Comparison of ENCODE assay signal across 14 mouse cellular contexts in the genomic region with DNA sequence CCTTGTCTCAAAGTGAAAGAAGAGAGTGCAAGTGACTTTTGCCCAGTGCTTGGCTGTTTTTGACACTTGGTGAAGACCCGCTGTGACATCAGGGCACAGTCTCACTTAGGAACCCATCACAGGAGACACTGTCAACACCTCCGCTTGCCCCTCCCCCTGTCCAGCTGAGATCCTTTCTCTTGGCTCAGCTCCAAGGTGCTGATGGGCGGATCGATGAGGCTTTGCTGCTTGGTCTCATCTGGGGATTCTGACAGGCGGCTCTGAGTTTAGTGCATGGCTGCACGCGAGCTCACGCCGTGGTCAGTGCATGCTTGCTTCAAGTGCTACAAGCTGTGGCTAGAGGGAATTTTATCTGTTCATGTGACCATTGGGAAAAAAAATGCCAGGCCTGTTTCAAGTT.
DNase-seq lines count a peak whose midpoint lies in the region; ATAC-seq and TF ChIP-seq lines count a peak whose summit lies in the region.
"Had no signal": no experiment of that assay in that cellular context is flagged by ENCODE, and none has a peak within 500 bp of the region (broad histone marks: within the 10 kb centered on the region; RNA-seq: fewer than 3 reads in every experiment).

No protein-coding gene starts in this region.

- ATAC-seq in limb, embryonic 12.5 days (ENCODE audit: insufficient number of reproducible peaks, insufficient read depth, low FRiP score, low TSS enrichment, low read depth) = no peak
- 0 out of 2 replicates have a peak, but pooled peaks have one; percentile 49 for ATAC-seq in hindbrain, embryonic 13.5 days (ENCODE audit: low FRiP score)
- no peak for ATAC-seq in midbrain, embryonic 14.5 days (ENCODE audit: low FRiP score, low TSS enrichment)
- ATAC-seq: forebrain, embryonic 16.5 days had no signal

- no peak overlapping the region for H3K9ac ChIP-seq in heart, adult 2 months (ENCODE audit: low read depth, low read length)
- no peak overlapping the region for H3K9ac ChIP-seq in limb, embryonic 12.5 days (replicated peaks)
- H3K9ac ChIP-seq in hindbrain, embryonic 13.5 days = no peak overlapping the region
- H3K9ac ChIP-seq in midbrain, embryonic 14.5 days (replicated peaks; ENCODE audit: low read length) = no peak overlapping the region
- H3K9ac ChIP-seq: liver, embryonic 15.5 days had no signal

- no peak overlapping the region for H3K4me3 ChIP-seq in heart, embryonic 10.5 days
- no peak overlapping the region for H3K4me3 ChIP-seq in heart, adult 2 months
- no peak overlapping the region for H3K4me3 ChIP-seq in limb, embryonic 12.5 days (replicated peaks)
- no peak overlapping the region for H3K4me3 ChIP-seq in limb, embryonic 10.5 days
- H3K4me3 ChIP-seq in hindbrain, embryonic 13.5 days = no peak overlapping the region
- H3K4me3 ChIP-seq in midbrain, embryonic 14.5 days (replicated peaks; ENCODE audit: low read depth, low read length) = no peak overlapping the region
- no peak overlapping the region for H3K4me3 ChIP-seq in gastrocnemius, adult 2 months
- H3K4me3 ChIP-seq: left cerebral cortex, adult 2 months; liver, embryonic 15.5 days had no signal

- peaks cover 18% of the 10 kb centered on the region for H3K27me3 ChIP-seq in heart, embryonic 10.5 days (ENCODE audit: insufficient read depth, poor library complexity, severe bottlenecking)
- H3K27me3 ChIP-seq in heart, adult 2 months (ENCODE audit: control insufficient read depth, insufficient read depth, low read length) = no peaks in the 10 kb centered on the region; the same call in 1 of the 2 replicates
- peaks cover 23% of the 10 kb centered on the region for H3K27me3 ChIP-seq in limb, embryonic 12.5 days
- peaks cover 21% of the 10 kb centered on the region for H3K27me3 ChIP-seq in limb, embryonic 10.5 days (ENCODE audit: low read depth, poor library complexity, severe bottlenecking)
- 0 out of 2 replicates have a peak, but pooled peaks cover 3% of the 10 kb centered on the region for H3K27me3 ChIP-seq in hindbrain, embryonic 13.5 days
- no peaks in the 10 kb centered on the region for H3K27me3 ChIP-seq in midbrain, embryonic 14.5 days (ENCODE audit: control insufficient read depth, insufficient read depth, low read length)
- H3K27me3 ChIP-seq: liver, embryonic 15.5 days had no signal

- TF ChIP-seq POLR2A in heart, adult 2 months (IDR thresholded peaks at IDR 0.05; ENCODE audit: insufficient read depth, low read depth, low read length) = no peak

- peaks cover 25% of the 10 kb centered on the region for H3K4me1 ChIP-seq in heart, embryonic 10.5 days
- H3K4me1 ChIP-seq in heart, adult 2 months (ENCODE audit: control insufficient read depth, insufficient read depth, low read length) = no peaks in the 10 kb centered on the region
- peaks cover 24% of the 10 kb centered on the region for H3K4me1 ChIP-seq in limb, embryonic 12.5 days (replicated peaks)
- H3K4me1 ChIP-seq in limb, embryonic 10.5 days = peaks cover 27% of the 10 kb centered on the region
- peaks cover 5% of the 10 kb centered on the region; the same call in 1 of the 2 replicates for H3K4me1 ChIP-seq in hindbrain, embryonic 13.5 days (replicated peaks)
- peaks cover 3% of the 10 kb centered on the region; the same call in 1 of the 2 replicates for H3K4me1 ChIP-seq in midbrain, embryonic 14.5 days (ENCODE audit: control insufficient read depth, insufficient read depth, low read length)
- H3K4me1 ChIP-seq: liver, embryonic 15.5 days had no signal

- no peaks in the 10 kb centered on the region for H3K79me2 ChIP-seq in heart, adult 2 months (replicated peaks; ENCODE audit: control insufficient read depth, insufficient read depth, low read length)

- no peaks in the 10 kb centered on the region for H3K9me3 ChIP-seq in heart, embryonic 10.5 days
- H3K9me3 ChIP-seq in limb, embryonic 12.5 days = no peaks in the 10 kb centered on the region
- no peaks in the 10 kb centered on the region for H3K9me3 ChIP-seq in limb, embryonic 10.5 days (replicated peaks)
- H3K9me3 ChIP-seq in hindbrain, embryonic 13.5 days = no peaks in the 10 kb centered on the region
- no peaks in the 10 kb centered on the region for H3K9me3 ChIP-seq in midbrain, embryonic 14.5 days (ENCODE audit: control insufficient read depth, low read length)
- H3K9me3 ChIP-seq: liver, embryonic 15.5 days had no signal

- TF ChIP-seq CTCF in heart, adult 2 months (IDR thresholded peaks at IDR 0.05) = no peak
- TF ChIP-seq CTCF in gastrocnemius, adult 2 months (IDR thresholded peaks at IDR 0.05) = no peak

- no peaks in the 10 kb centered on the region for H3K36me3 ChIP-seq in heart, embryonic 10.5 days
- H3K36me3 ChIP-seq in heart, adult 2 months (ENCODE audit: control insufficient read depth, insufficient read depth, low read length) = no peaks in the 10 kb centered on the region
- no peaks in the 10 kb centered on the region for H3K36me3 ChIP-seq in limb, embryonic 12.5 days
- H3K36me3 ChIP-seq in limb, embryonic 10.5 days = no peaks in the 10 kb centered on the region
- no peaks in the 10 kb centered on the region for H3K36me3 ChIP-seq in hindbrain, embryonic 13.5 days
- no peaks in the 10 kb centered on the region for H3K36me3 ChIP-seq in midbrain, embryonic 14.5 days (ENCODE audit: control insufficient read depth, insufficient read depth, low read length)
- H3K36me3 ChIP-seq: liver, embryonic 15.5 days had no signal

- intact Hi-C loops in heart, adult 2 months (cut with DNase I) = no loop called here
- intact Hi-C loops in gastrocnemius, adult 2 months (cut with DNase I) = no loop called here

- no peak for TF ChIP-seq EP300 in heart, adult 2 months (IDR thresholded peaks at IDR 0.05; ENCODE audit: insufficient read depth, low read depth, low read length)

- no peak for DNase-seq in heart, embryonic 10.5 days (ENCODE audit: low spot score)
- no peak for DNase-seq in heart, adult 2 months
- no peak for DNase-seq in limb, embryonic 10.5 days (ENCODE audit: low spot score)
- DNase-seq in midbrain, embryonic 14.5 days = peak; percentile 44
- DNase-seq in gastrocnemius, adult 2 months = no peak
- no peak for DNase-seq in right cerebral cortex, postnatal 14 days
- DNase-seq: B cell, adult 2 months; thymus, adult 18-20 months had no signal

- H3K27ac ChIP-seq in heart, embryonic 10.5 days = 0 out of 2 replicates have a peak overlapping the region, but pooled peaks have one; percentile 13
- no peak overlapping the region for H3K27ac ChIP-seq in heart, adult 2 months
- H3K27ac ChIP-seq in limb, embryonic 12.5 days = peak overlapping the region; percentile 66; the same call in 1 of the 2 replicates
- no peak overlapping the region; the same call in 1 of the 2 replicates for H3K27ac ChIP-seq in limb, embryonic 10.5 days
- H3K27ac ChIP-seq in hindbrain, embryonic 13.5 days = no peak overlapping the region
- H3K27ac ChIP-seq in midbrain, embryonic 14.5 days (replicated peaks; ENCODE audit: low read depth, low read length) = no peak overlapping the region
- no peak overlapping the region for H3K27ac ChIP-seq in gastrocnemius, adult 2 months
- H3K27ac ChIP-seq: kidney, postnatal 0 days; left cerebral cortex, adult 2 months; liver, embryonic 15.5 days had no signal

- H3K4me2 ChIP-seq in limb, embryonic 12.5 days = peak overlapping the region; percentile 13; the same call in 1 of the 2 replicates
- H3K4me2 ChIP-seq in hindbrain, embryonic 13.5 days = 0 out of 2 replicates have a peak overlapping the region, but pooled peaks have one; percentile 10
- no peak overlapping the region for H3K4me2 ChIP-seq in midbrain, embryonic 14.5 days (ENCODE audit: low read length)
- H3K4me2 ChIP-seq: liver, embryonic 15.5 days had no signal

- 14% methylated on average over 9 of the region's 9 CpGs for WGBS in heart, embryonic 10.5 days
- WGBS in heart, adult 2 months = 29% methylated on average over 9 of the region's 9 CpGs
- WGBS in limb, embryonic 12.5 days = 30% methylated on average over 9 of the region's 9 CpGs
- WGBS in limb, embryonic 10.5 days = 36% methylated on average over 9 of the region's 9 CpGs
- WGBS in hindbrain, embryonic 13.5 days = 23% methylated on average over 9 of the region's 9 CpGs
- WGBS in midbrain, embryonic 14.5 days = 14% methylated on average over 9 of the region's 9 CpGs

Comparison
In these comparisons a context has a peak if more than half of its experiments do, and no peak if none do; other contexts are left out.
1. H3K27ac ChIP-seq: peak in heart, embryonic 10.5 days (single experiment) and limb, embryonic 12.5 days (single experiment); none in heart, adult 2 months (single experiment), limb, embryonic 10.5 days (single experiment), hindbrain, embryonic 13.5 days (single experiment), midbrain, embryonic 14.5 days (single experiment) and gastrocnemius, adult 2 months (single experiment).